Mouse (Mus musculus) mesoderm, embryonic 11.5 days (tissue): ENCODE results near the gene Amph.
A peak's percentile ranks its signal among the peaks of the same experiment; 100 is the strongest.
"Not testable (repeated sequence)": the region's sequence is repeated elsewhere in the genome, so short reads cannot be mapped to it uniquely, and the experiment has no call there.

ENCODE experiments used
- DNase-seq: peaks from one replicate; pipeline ENCODE4 v3.0.0-alpha.2; 2012; ENCODE audit warnings: low read depth, low spot score

The Amph gene

GRCm38 (mm10) chr13:19025091-19025688, 77.2 kb downstream of the Amph start:
- DNase-seq: peak; percentile 10

- DNase-seq: no peak
Measured at GRCm38 (mm10) chr13:19025906-19026305, 77.9 kb downstream of the Amph start.

GRCm38 (mm10) chr13:19026923-19027322, 78.9 kb downstream of the Amph start:
- DNase-seq: no peak

GRCm38 (mm10) chr13:19027766-19028350, 79.9 kb downstream of the Amph start:
- no peak for DNase-seq

GRCm38 (mm10) chr13:19031916-19032688, 84.1 kb downstream of the Amph start:
- no peak for DNase-seq

GRCm38 (mm10) chr13:19052090-19052489, 104.1 kb downstream of the Amph start:
- DNase-seq: no peak

GRCm38 (mm10) chr13:19054504-19054903, 106.5 kb downstream of the Amph start:
- no peak for DNase-seq

- DNase-seq: peak; percentile 54
Measured at GRCm38 (mm10) chr13:19072261-19072660, 124.3 kb downstream of the Amph start.

GRCm38 (mm10) chr13:19077427-19077826, 129.4 kb downstream of the Amph start:
- no peak for DNase-seq

GRCm38 (mm10) chr13:19081932-19082331, 133.9 kb downstream of the Amph start:
- DNase-seq: no peak

- DNase-seq: no peak
Measured at GRCm38 (mm10) chr13:19094571-19094970, 146.6 kb downstream of the Amph start.

GRCm38 (mm10) chr13:19097117-19097516, 149.1 kb downstream of the Amph start:
- no peak for DNase-seq

- no peak for DNase-seq
Measured at GRCm38 (mm10) chr13:19101889-19102402, 153.9 kb downstream of the Amph start.

- no peak for DNase-seq
Measured at GRCm38 (mm10) chr13:19106418-19106817, 158.4 kb downstream of the Amph start.

- DNase-seq: peak; percentile 3
Measured at GRCm38 (mm10) chr13:19109331-19109730, 161.3 kb downstream of the Amph start.

GRCm38 (mm10) chr13:19113034-19113922, 165.3 kb downstream of the Amph start:
- DNase-seq: no peak

- not testable (repeated sequence) for DNase-seq
Measured at GRCm38 (mm10) chr13:19114761-19115160, 166.8 kb downstream of the Amph start.

- no peak for DNase-seq
Measured at GRCm38 (mm10) chr13:19126912-19127552, 179.0 kb downstream of the Amph start.

GRCm38 (mm10) chr13:19133833-19134232, 185.8 kb downstream of the Amph start:
- DNase-seq: peak; percentile 26

GRCm38 (mm10) chr13:19137212-19137611, 189.2 kb downstream of the Amph start:
- DNase-seq: no peak

GRCm38 (mm10) chr13:19137932-19138331, 189.9 kb downstream of the Amph start:
- peak; percentile 43 for DNase-seq
